Mouse (Mus musculus) brain, adult 2 months (tissue): ENCODE data around the gene Patj.

Experiments used
- DNase-seq: peaks from one replicate; pipeline ENCODE4 v3.0.0; 2011; ENCODE audit warnings: low read depth, low spot score

The Patj gene

DNA sequence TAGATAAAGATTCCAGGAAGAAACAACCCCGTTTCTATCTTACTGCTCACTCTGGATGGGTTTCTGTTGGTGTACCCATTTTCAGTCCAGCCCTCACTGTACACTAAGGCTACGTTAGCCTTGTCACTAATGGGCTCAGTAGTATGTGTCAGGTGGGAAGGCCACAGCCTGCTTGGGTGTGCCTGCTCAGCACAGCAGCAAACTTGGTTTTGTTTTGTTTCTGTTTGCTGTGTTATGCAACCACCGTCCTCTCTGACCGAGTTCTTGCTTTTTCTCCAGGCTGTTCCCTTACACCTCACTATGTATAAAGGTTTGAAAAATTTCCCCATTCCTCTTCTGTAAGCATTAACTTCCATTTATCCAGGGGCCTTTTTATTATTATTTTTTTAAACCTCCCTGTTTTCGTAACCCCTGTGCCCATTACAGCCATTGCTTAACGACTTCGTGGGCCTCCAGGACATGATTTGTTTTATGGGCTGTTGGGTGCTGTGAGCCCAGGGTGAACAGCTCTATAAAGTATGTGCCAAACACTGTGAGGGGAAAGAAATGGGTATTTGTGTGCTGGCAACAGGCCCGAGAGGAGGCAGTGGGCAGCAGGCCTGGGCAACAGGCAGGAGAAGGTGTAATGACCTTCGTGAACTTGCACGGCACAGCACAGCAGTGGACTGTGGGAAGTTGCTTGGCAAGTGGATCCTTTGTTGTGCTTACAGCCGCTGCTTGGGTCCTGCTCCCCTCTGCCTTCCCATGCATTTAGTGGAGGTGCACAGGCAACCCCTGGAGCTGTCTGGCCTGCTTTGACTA is 113.1 kb downstream of the Patj start:
- no peak for DNase-seq

DNA sequence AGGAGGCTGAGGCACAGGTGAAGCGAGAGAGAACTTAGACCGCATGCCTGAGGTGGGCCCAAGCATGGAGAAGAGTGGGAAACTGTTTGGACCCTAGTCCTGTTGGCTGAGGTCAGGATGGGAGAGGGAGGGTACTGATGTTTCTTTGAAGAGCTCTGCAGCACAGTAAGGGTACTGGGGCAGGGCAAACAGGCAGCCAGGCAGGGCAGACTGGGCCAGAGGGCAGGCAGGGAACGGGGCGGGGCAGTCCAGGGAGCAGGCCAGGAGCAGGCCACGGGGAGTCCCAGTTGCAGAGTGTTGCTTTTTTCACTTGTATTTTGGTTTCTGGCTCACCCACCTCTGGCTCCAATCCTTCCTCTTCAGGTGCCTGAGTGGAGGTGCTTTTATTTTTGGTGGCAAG is 114.4 kb downstream of the Patj start:
- DNase-seq: no peak

DNA sequence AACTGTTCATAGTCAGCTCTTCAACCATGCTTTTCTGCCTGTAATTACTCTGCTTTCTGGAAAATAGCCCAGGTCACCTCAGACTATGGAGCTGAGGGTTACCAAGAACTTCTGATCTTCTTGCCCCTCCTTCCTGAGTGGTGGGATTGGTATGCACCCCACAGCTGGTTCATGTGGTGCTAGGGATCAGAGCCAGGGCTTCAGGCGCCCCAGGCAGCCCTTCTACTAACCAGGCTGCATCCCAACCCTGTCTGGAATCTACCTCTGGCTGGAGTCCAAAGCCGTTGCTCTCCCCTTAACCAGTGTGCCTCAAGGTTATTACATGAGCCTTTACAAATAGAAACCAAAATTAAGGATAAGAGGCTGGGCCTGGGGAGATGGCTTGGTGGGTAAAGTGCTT is 115.7 kb downstream of the Patj start:
- no peak for DNase-seq

GRCm38 (mm10) chr4:98511964-98512743 is 116.6 kb downstream of the Patj start:
- DNase-seq: peak; percentile 35

DNA sequence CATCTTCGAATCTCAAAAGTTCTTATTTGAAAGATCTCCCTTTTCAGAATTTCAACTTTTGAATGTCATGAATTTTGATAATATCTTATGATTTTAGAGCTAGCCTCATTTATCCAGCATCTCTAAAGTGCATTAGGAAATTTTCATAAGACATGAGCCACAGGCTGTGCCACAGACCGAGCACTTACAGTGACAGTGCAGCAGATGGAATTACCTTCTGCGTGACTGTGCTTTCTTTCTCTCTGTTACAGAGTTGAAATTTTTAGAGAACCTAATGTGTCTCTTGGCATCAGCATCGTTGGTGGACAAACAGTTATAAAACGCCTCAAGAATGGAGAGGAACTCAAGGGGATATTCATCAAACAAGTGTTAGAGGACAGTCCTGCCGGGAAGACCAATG is 124.9 kb downstream of the Patj start:
- DNase-seq: peak; percentile 29

- DNase-seq: no peak
Observed at GRCm38 (mm10) chr4:98524525-98524924, 128.9 kb downstream of the Patj start.

GRCm38 (mm10) chr4:98535446-98535845 is 139.9 kb downstream of the Patj start:
- no peak for DNase-seq

- peak; percentile 57 for DNase-seq
Observed at GRCm38 (mm10) chr4:98541591-98541990, 146.0 kb downstream of the Patj start.

GRCm38 (mm10) chr4:98543001-98543400 is 147.4 kb downstream of the Patj start:
- peak; percentile 69 for DNase-seq

GRCm38 (mm10) chr4:98545376-98545775 is 149.8 kb downstream of the Patj start:
- DNase-seq: peak; percentile 92

- DNase-seq: peak; percentile 83
Observed at GRCm38 (mm10) chr4:98546456-98547176, 151.0 kb downstream of the Patj start.

DNA sequence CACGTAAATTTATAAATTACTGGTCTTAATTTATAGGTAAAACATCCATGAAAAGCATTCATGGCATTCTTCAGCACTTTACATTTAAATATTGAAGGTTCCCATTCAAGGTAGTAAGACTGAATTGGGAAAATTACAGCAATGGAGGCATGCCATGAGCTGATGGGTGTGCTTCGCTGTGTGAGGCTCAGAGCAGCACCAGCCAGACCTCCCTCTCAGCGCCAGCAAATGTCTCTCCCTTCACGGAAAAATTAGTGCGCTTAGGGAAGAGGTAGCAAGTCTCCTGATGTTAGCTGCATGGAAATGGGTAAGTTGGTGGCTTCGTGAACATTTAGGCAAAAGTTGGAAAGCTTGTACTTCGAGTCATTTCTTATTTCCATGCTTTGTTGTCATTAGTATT is 153.9 kb downstream of the Patj start:
- DNase-seq: peak; percentile 87

GRCm38 (mm10) chr4:98550116-98550515 is 154.5 kb downstream of the Patj start:
- peak; percentile 38 for DNase-seq

- no peak for DNase-seq
Observed at GRCm38 (mm10) chr4:98555666-98556065, 160.1 kb downstream of the Patj start.

DNA sequence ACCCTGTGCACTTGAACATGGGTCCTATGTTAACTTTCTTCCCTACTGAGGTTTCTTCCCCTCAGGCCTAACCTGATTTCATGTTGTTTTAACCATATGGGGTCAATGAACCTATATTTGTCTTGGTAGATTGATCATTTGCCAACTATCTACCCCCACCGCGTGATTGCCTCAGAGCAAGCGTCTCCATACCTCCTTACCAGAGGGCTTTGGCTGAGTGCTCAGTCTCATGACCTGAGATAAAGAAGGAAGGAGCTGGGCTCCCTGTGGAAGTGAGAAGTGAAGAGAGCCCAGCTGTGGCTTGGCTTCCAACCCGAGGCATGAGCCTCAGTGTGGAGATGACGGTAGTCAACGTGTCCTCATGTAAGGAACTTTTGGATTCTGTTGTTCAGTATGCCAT is 160.9 kb downstream of the Patj start:
- no peak for DNase-seq

DNA sequence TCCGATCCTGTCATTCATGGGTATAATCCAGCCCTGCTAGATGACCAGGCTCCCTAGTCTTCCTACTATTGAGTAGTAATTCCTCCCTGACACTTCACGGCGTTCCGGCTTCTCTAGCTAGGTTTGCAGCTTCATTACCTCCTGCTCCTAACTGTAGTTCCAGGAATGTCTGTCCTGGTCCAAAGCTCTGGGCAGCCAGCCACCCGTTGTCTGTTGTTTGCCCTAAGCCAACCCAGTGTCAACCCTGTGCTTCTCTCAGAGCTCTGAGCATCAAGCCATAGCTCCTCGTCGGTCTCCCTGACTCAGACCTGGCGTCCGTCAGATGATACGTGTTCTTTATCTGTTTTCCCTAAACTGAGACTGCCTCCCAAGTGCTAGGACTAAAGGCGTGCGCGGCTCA is 161.6 kb downstream of the Patj start:
- DNase-seq: peak; percentile 94

- DNase-seq: peak; percentile 47
Observed at GRCm38 (mm10) chr4:98560196-98560830, 164.7 kb downstream of the Patj start.

DNA sequence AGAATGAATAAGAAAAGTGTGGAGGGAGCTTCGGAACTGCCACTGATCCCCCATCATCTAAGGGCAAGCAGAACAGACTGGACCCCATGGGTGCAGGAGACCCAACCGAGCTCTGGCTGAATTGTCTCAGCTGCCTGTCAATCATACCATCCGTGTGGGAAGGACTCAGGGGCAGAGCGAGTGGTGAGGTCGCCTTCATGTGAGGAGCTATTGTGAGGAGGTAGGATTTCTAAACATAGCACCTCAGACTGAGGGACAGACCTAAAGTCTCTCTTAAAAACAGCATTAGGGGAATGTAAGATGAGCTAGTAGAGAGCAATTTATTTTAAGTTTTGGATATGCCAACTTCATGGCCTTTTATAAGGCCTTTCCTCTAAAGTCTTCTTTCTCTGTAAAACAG is 167.5 kb downstream of the Patj start:
- DNase-seq: no peak

GRCm38 (mm10) chr4:98563506-98564195 is 168.1 kb downstream of the Patj start:
- DNase-seq: peak; percentile 55

- DNase-seq: no peak
Observed at GRCm38 (mm10) chr4:98564196-98564865, 168.7 kb downstream of the Patj start.

GRCm38 (mm10) chr4:98566741-98567140 is 171.2 kb downstream of the Patj start:
- DNase-seq: peak; percentile 53
